Mouse (Mus musculus): ENCODE measurements at regions not wholly inside any gene's neighbourhood (a gene's known extent, or its start where the extent isn't known, plus 50 kb on each side); places are given as distances from the start of the nearest gene placed in this dataset.
A peak's percentile ranks its signal among the peaks of the same experiment; 100 is the strongest.

DNA sequence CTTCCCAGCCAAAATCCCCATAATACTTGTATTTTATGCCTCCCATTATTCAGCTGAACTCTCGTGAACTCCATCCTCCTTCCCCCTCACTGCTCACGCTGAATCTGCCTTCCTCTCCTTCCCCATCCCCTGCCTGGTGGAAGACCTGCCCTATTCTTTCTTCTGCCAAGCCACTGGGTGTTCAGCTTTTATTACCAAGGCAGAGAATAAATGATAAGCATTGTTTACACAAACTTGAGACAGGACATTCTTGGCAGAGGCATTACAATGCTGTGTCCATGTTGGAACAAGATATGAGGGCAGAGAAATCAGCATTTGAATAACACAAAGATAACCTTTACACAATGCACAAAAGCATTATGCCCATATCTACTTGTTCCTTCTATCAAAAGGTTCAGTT, 80.2 kb downstream of the Dhrs2 start:
- H3K9ac ChIP-seq (replicated peaks): no peak overlapping the region
- H3K27ac ChIP-seq (replicated peaks): no peak overlapping the region
- no peaks in the 10 kb centered on the region for H3K36me3 ChIP-seq
- H3K4me2 ChIP-seq: no peak overlapping the region
- ATAC-seq (ENCODE audit: low FRiP score): no peak
- no peak overlapping the region for H3K4me3 ChIP-seq (replicated peaks)
- no peaks in the 10 kb centered on the region for H3K27me3 ChIP-seq (replicated peaks)
- H3K9me3 ChIP-seq (replicated peaks): no peaks in the 10 kb centered on the region
- WGBS: 16% methylated on average over 2 of the region's 2 CpGs
- no peaks in the 10 kb centered on the region for H3K4me1 ChIP-seq

- no peaks in the 10 kb centered on the region for H3K36me3 ChIP-seq
- H3K4me1 ChIP-seq: no peaks in the 10 kb centered on the region
- 78% methylated on average over 6 of the region's 6 CpGs for WGBS
- no peak overlapping the region for H3K27ac ChIP-seq (replicated peaks)
- H3K9me3 ChIP-seq (replicated peaks): no peaks in the 10 kb centered on the region
- H3K4me2 ChIP-seq: no peak overlapping the region
- no peak overlapping the region for H3K9ac ChIP-seq (replicated peaks)
- ATAC-seq (ENCODE audit: low FRiP score): no peak
- H3K4me3 ChIP-seq (replicated peaks): no peak overlapping the region
- no peaks in the 10 kb centered on the region for H3K27me3 ChIP-seq (replicated peaks)
Measured at GRCm38 (mm10) chr14:55313615-55314014, 91.8 kb downstream of the Dhrs2 start.

GRCm38 (mm10) chr14:55323897-55324296, 102.1 kb downstream of the Dhrs2 start:
- ATAC-seq (ENCODE audit: low FRiP score): no peak
- Histone ChIP-seq H3K4me2 (no peak overlapping the region), H3K27me3 (replicated peaks) (no peaks in the 10 kb centered on the region), H3K4me3 (replicated peaks) (no peak overlapping the region), H3K4me1 (no peaks in the 10 kb centered on the region), H3K36me3 (no peaks in the 10 kb centered on the region), H3K9me3 (replicated peaks) (no peaks in the 10 kb centered on the region), H3K27ac (replicated peaks) (no peak overlapping the region), H3K9ac (replicated peaks) (no peak overlapping the region)

- Histone ChIP-seq H3K27ac (replicated peaks) (no peak overlapping the region), H3K4me2 (no peak overlapping the region), H3K9me3 (replicated peaks) (no peaks in the 10 kb centered on the region), H3K4me3 (replicated peaks) (no peak overlapping the region), H3K9ac (replicated peaks) (no peak overlapping the region), H3K36me3 (no peaks in the 10 kb centered on the region), H3K27me3 (replicated peaks) (no peaks in the 10 kb centered on the region), H3K4me1 (no peaks in the 10 kb centered on the region)
- 76% methylated on average over 3 of the region's 3 CpGs for WGBS
- no peak for ATAC-seq (ENCODE audit: low FRiP score)
Measured at GRCm38 (mm10) chr14:55324335-55324734, 102.5 kb downstream of the Dhrs2 start.

DNA sequence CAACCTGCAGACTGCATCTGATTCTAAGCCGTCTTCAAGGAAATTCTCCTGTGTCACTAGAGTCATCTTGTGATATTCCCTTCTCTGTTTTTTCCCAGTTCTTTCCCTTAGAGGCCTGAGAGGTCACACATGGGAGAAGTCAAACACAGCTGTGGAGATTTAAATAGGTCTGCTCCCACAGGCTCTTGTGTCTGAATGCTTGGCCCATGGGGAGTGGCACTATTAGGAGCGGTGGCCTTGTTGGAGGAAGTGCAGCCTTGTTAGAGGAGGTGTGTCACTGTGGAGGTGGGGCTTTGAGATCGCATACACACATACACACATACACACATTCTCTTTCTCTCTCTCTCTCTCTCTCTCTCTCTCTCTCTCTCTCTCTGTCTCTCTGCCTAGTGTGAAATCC, 112.0 kb downstream of the Dhrs2 start:
- no peaks in the 10 kb centered on the region for H3K36me3 ChIP-seq
- no peak for ATAC-seq (ENCODE audit: low FRiP score)
- 59% methylated on average over 3 of the region's 3 CpGs for WGBS
- no peaks in the 10 kb centered on the region for H3K9me3 ChIP-seq (replicated peaks)
- no peak overlapping the region for H3K4me3 ChIP-seq (replicated peaks)
- H3K27ac ChIP-seq (replicated peaks): no peak overlapping the region
- H3K4me2 ChIP-seq: no peak overlapping the region
- no peak overlapping the region for H3K9ac ChIP-seq (replicated peaks)
- no peaks in the 10 kb centered on the region for H3K4me1 ChIP-seq
- no peaks in the 10 kb centered on the region for H3K27me3 ChIP-seq (replicated peaks)

DNA sequence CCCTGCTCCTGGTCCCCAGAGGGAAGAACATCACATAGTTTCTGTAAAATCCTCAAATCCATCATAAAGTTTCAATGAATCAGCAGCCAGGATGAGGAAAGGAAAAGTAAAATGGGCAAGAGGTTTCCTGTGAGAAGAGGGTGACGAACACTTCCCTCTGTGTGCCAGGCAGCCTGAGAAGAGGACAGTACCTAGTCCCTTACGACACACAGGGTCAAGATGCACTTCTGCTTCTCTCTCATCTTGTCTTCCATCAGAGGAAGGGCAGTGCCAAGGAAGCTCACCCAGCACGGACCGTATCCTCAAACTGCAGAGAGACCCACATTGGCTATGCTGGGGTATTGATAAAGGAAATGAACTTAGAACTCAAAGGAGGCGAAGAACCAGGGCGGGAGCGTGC, 112.5 kb downstream of the Dhrs2 start:
- H3K9me3 ChIP-seq (replicated peaks): no peaks in the 10 kb centered on the region
- WGBS: 92% methylated on average over 7 of the region's 7 CpGs
- H3K4me3 ChIP-seq (replicated peaks): no peak overlapping the region
- no peaks in the 10 kb centered on the region for H3K4me1 ChIP-seq
- H3K9ac ChIP-seq (replicated peaks): no peak overlapping the region
- no peaks in the 10 kb centered on the region for H3K36me3 ChIP-seq
- no peak overlapping the region for H3K27ac ChIP-seq (replicated peaks)
- no peak for ATAC-seq (ENCODE audit: low FRiP score)
- H3K27me3 ChIP-seq (replicated peaks): no peaks in the 10 kb centered on the region
- no peak overlapping the region for H3K4me2 ChIP-seq

- H3K36me3 ChIP-seq: no peaks in the 10 kb centered on the region
- H3K27me3 ChIP-seq (replicated peaks): no peaks in the 10 kb centered on the region
- WGBS: 83% methylated on average over 1 of the region's 1 CpGs
- no peaks in the 10 kb centered on the region for H3K9me3 ChIP-seq (replicated peaks)
- H3K9ac ChIP-seq (replicated peaks): no peak overlapping the region
- ATAC-seq (ENCODE audit: low FRiP score): no peak
- no peaks in the 10 kb centered on the region for H3K4me1 ChIP-seq
- H3K4me2 ChIP-seq: no peak overlapping the region
- no peak overlapping the region for H3K27ac ChIP-seq (replicated peaks)
- H3K4me3 ChIP-seq (replicated peaks): no peak overlapping the region
Measured at GRCm38 (mm10) chr14:55335586-55335985, 113.8 kb downstream of the Dhrs2 start.

DNA sequence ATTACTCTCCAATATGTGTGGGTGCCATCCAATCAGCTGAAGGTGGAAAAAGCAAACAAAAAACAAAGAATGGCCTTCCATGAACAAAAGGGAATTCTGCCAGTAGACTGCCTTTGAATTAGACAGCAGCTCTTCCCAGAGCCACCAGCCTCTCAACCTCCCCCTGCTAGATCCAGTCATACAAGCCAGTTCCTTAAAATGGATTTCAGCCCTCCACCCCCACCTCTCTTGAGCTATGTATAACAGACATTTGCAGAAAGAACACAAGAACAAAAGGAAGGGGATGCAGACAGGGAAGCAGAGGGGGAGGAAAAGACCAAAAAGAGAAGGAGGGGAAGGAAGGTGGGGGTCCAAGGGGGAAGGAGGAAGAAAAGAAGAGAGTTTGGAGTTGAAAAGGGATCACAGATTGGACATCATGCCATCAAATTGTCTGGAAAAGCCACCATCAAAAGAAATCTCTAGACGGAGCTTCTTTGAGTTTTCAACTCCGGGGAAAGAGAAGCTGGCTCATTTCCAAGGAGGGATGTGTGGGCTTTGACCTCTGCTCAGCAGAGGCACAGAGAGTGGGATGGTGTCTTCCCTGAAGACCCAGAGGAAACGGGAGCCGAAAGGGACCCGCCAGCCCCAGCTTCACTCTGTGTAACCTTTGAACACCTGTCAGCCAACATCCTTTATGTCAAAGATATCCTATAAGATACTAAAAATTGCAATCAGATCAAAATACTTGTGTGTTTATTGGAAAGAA, 114.8 kb downstream of the Dhrs2 start:
- Histone ChIP-seq H3K4me2 (no peak overlapping the region), H3K27ac (replicated peaks) (no peak overlapping the region), H3K4me3 (replicated peaks) (no peak overlapping the region), H3K27me3 (replicated peaks) (no peaks in the 10 kb centered on the region), H3K9ac (replicated peaks) (no peak overlapping the region), H3K4me1 (no peaks in the 10 kb centered on the region), H3K36me3 (no peaks in the 10 kb centered on the region), H3K9me3 (replicated peaks) (no peaks in the 10 kb centered on the region)
- ATAC-seq (ENCODE audit: low FRiP score): no peak
- 34% methylated on average over 5 of the region's 5 CpGs for WGBS

- no peak overlapping the region for H3K9ac ChIP-seq (replicated peaks)
- H3K9me3 ChIP-seq (replicated peaks): no peaks in the 10 kb centered on the region
- 86% methylated on average over 9 of the region's 9 CpGs for whole genome bisulfite sequencing
- 0 out of 2 replicates have a peak overlapping the region, but pooled peaks have one; percentile 18 for H3K27ac ChIP-seq (replicated peaks)
- H3K4me1 ChIP-seq: no peaks in the 10 kb centered on the region
- no peak overlapping the region for H3K4me3 ChIP-seq (replicated peaks)
- H3K4me2 ChIP-seq: no peak overlapping the region
- no peaks in the 10 kb centered on the region for H3K27me3 ChIP-seq (replicated peaks)
- H3K36me3 ChIP-seq: no peaks in the 10 kb centered on the region
- ATAC-seq (ENCODE audit: low FRiP score): no peak
Measured at GRCm38 (mm10) chr14:55338010-55338409, 116.2 kb downstream of the Dhrs2 start.

DNA sequence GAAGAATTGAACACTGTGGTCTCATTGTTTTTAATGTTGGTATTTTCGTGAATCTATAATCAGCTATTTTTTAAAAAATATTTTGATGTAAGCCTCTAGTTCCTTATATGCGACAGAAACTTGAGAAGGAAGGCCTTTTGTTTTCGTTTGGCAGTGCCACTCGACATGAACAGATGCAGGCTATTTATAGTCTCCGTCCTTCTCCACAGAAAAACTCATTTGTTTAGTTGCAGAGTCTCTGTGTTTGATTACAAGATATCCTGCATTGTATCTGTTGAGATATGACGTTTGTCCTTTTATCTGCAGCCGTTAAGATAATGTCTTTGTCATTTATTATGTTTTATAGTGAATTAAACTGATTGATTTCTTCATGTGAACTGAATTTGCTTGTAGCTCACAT, 116.7 kb downstream of the Dhrs2 start:
- ATAC-seq (ENCODE audit: low FRiP score): no peak
- Histone ChIP-seq H3K36me3 (no peaks in the 10 kb centered on the region), H3K4me1 (no peaks in the 10 kb centered on the region), H3K4me2 (no peak overlapping the region), H3K9ac (replicated peaks) (no peak overlapping the region), H3K4me3 (replicated peaks) (no peak overlapping the region), H3K9me3 (replicated peaks) (no peaks in the 10 kb centered on the region), H3K27me3 (replicated peaks) (no peaks in the 10 kb centered on the region), H3K27ac (replicated peaks) (0 out of 2 replicates have a peak overlapping the region, but pooled peaks have one; percentile 18)
- WGBS: 45% methylated on average over 7 of the region's 7 CpGs

- Histone ChIP-seq H3K4me3 (replicated peaks) (no peak overlapping the region), H3K27me3 (replicated peaks) (no peaks in the 10 kb centered on the region), H3K27ac (replicated peaks) (0 out of 2 replicates have a peak overlapping the region, but pooled peaks have one; percentile 7), H3K4me1 (no peaks in the 10 kb centered on the region), H3K36me3 (no peaks in the 10 kb centered on the region), H3K9me3 (replicated peaks) (no peaks in the 10 kb centered on the region), H3K9ac (replicated peaks) (no peak overlapping the region), H3K4me2 (no peak overlapping the region)
- 67% methylated on average over 9 of the region's 9 CpGs for WGBS
- no peak for ATAC-seq (ENCODE audit: low FRiP score)
Measured at GRCm38 (mm10) chr14:55339036-55339614, 117.3 kb downstream of the Dhrs2 start.

DNA sequence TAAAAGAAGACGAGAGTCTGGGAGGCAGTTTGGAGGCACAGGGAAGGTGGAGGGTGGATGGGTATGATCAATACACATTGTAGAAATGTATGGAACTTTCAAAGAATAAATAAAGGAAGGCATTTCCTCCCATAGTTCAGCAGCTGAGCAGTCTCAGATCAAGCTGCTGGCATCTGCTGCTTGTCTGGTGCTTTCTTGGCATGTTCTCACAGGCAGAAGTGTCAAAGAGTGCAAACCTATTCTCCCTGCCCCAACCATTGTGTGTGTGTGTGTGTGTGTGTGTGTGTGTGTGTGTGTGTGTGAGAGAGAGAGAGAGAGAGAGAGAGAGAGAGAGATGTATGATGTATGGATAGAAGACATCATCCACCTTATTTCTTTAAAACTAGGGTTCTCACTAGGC, 121.5 kb downstream of the Dhrs2 start:
- H3K9ac ChIP-seq (replicated peaks): no peak overlapping the region
- H3K4me2 ChIP-seq: no peak overlapping the region
- ATAC-seq (ENCODE audit: low FRiP score): no peak
- H3K27ac ChIP-seq (replicated peaks): no peak overlapping the region
- H3K36me3 ChIP-seq: no peaks in the 10 kb centered on the region
- no peaks in the 10 kb centered on the region for H3K27me3 ChIP-seq (replicated peaks)
- no peaks in the 10 kb centered on the region for H3K9me3 ChIP-seq (replicated peaks)
- no peaks in the 10 kb centered on the region for H3K4me1 ChIP-seq
- H3K4me3 ChIP-seq (replicated peaks): no peak overlapping the region
- 47% methylated on average over 1 of the region's 1 CpGs for WGBS

Data from neural tube, embryonic 15.5 days (tissue).